Mouse (Mus musculus): ENCODE data around the gene Cd9.
A peak's percentile ranks its signal among the peaks of the same experiment; 100 is the strongest.

Gene Cd9

DNA sequence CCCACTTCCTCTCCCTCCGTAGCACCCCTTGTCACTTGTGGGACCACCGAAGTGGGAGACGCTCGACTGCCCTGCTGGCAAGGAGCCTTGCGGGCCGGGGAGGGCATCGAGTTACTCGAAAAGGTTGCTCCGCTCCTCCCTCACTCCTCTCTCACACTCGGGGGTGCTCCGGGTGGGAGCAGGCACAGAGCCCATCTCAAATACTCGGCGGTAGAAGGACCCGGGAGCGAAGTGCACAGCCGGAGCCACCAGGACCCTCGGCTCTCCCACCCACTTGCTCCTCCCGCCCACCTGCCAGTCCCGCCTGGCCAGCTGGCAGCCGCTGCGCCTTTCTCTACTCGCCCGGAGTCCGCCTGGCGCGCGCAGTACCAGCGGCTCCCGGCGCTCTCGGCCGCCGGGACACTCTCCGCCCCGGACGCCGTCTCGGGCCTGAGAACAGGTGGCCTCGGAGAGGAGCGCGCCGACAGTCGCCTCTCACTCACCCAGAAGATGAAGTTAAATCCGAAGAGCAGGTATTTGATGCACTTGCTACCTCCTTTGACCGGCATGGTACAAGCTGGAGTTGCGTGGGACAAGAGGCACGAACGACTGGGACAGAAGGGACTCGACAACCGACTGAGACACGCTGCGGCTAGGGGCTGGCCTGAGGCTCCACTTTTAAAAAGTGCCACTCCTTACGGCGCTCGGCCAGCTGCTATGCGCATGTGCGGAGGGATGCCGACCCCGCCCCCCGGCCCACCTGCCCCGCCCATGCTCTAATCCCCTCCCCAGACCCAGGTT, at the start of gene Cd9:
TSS of gene Cd9 (minus strand) at position 700 of the 780 bp plus-strand sequence.
- DNase-seq (ENCODE audit: low spot score in 2 of 2): peak in 1 of 2 experiments; percentile 54

DNA sequence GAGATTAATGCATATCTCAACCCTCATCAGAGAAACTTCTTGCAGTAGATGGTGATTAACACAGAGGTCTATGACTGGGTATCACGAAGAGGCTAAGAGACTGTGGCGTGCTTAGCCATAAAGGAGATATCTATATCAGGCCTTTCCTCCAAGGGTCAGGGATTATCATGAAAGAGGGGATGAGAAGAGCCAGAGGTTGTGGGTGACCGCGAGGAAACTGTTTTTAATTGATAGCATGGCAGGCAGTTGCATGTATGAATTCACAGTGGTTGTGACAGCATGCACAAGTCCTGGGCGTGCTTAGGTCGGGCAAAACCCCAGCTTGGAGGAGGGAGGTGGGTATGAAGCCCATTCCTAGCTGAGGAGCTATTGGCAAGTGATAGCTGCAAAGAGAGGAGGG, 46.7 kb upstream of the Cd9 start:
- no peak for DNase-seq (ENCODE audit: low spot score in 2 of 2)

DNA sequence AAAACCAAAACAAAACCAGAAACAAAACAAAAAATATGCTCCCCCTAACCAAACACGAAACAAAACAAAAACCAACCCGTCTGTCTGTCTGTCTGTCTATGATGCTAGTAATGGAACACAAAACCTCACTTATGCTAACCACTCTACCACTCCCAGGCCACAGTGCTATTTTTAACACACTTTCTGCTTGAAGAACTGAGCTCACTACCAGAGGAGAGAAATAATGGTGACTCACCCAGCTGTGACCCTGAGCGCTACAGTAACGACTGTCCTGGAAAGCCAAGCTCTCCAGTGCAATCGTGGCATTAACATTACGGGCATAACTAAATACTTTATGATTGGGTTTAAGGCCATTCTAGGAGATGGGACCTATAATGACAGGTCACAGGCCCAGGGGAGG, 46.2 kb upstream of the Cd9 start:
- DNase-seq (ENCODE audit: low spot score in 2 of 2): no peak

DNA sequence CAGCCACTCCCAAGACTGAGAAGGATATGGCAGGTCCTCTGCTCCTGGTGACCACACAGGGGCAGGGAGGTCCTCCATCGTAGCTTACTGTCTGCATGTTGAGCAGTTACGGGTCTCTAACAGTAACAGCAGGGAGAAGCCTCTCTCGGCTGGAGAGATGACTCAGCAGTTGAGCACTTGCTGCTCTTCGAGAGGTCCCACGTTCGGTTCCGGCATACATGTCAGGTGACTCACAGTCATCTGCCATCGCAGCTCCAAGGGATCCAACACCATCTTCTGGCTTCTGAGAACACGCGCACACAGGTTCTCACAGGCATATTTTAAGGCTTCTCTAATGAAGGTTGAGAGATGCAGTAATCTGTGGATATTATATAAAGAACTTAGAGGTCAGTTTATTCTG, 45.6 kb upstream of the Cd9 start:
- DNase-seq (ENCODE audit: low spot score in 2 of 2): no peak

DNA sequence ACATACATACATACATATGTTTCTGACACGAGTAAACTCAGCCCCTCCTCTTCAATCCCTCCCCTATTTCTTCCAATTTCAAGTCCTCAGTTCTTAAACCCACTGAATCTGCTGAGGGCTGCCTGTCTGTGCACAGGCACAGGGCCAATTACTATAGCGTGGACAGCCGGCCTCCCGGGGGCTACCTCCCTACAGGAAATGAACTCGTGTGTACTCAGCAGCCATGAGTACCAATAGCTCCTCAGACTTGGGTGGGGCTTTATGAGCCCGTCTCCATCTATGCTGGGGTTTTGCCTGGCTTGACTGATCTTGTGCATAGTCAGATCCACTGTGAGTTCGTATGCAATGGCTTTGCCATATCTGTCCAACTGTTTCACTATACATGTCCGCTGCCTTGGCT, 44.8 kb upstream of the Cd9 start:
- DNase-seq (ENCODE audit: low spot score in 2 of 2): no peak

DNA sequence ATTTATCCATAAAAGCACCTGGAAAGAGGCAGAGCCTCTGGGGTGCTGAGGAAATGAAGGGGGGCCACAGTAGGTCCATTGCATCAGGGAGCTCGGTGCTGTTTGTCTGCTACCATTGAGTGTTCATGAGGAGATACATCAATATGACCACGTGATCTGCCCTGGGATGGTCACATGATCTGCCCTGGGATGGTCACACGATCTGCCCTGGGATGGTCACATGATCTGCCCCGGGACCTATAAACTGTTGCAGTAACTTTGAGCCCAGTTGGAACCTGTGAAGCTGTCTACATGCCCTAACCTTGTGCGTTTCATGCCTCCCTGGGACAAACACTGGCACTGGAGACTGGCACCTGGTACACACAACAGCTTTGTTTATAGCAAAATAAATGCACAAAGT, 43.9 kb upstream of the Cd9 start:
- DNase-seq (ENCODE audit: low spot score in 2 of 2): no peak

DNA sequence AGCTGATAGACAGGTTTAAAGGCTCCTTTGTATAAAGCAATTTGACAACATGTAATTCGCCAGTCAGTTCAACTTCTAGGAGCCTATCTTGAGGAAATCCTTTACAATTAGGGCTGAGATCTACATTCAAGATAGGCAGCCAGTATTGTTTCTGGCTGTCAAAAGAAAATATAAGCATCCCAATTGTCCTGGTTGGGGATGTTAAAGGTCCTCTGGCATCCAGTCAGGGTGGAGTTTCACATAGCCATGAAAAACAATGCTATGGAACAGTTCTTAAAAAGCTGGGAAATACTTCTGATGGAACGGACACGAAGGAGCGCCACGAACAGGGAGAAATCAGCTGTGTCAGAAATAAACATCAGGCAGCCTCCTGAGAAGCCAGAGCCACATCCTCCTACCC, 40.4 kb upstream of the Cd9 start:
- no peak for DNase-seq (ENCODE audit: low spot score in 2 of 2)

DNA sequence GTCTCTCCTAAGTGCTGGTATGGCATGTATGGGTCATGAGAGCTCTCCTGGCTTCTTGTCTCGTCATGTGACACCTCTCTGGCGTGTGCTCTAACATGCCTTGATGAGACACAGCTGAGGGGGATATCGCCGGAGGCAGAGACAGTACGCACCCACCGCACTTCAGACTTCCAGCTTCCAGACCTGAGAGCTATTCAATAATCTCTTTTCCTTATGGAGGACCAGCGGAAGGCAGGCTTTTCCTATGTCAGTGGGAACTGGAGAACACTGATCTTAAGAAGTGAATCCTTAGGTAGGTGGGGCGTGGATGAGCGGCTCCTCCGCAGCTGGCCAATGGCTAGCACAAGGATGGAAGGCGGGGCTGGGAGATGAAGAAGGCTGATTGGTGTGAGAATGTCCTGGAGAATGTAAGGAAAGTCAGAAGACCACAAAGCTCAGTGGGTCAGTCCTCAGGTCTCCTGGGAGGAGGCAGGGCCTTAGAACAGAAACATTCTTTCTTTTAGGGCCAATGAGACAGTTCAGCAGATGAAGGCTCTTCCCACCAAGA, 38.6 kb upstream of the Cd9 start:
- no peak for DNase-seq (ENCODE audit: low spot score in 2 of 2)

DNA sequence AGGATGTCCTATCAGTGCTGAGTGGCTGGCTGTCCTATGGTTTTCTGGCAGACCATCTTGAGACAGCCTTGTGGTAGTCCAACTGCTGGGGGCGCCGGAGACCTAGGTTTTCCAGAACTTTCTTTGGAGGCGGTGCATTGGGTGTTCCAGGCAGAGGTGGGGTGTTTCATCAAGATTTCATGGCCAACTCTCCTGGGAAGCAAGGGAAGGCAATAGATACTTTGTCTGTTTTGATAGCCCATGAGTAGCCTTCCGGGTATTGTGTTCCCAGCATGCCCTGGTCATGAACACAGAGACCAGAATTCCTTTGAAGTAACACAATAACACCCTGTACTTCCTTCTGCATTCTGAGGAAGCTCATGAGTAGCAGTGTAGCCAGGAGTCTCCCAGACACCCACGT, 34.9 kb upstream of the Cd9 start:
- peak in 1 of 2 experiments; percentile 33 for DNase-seq (ENCODE audit: low spot score in 2 of 2)

DNA sequence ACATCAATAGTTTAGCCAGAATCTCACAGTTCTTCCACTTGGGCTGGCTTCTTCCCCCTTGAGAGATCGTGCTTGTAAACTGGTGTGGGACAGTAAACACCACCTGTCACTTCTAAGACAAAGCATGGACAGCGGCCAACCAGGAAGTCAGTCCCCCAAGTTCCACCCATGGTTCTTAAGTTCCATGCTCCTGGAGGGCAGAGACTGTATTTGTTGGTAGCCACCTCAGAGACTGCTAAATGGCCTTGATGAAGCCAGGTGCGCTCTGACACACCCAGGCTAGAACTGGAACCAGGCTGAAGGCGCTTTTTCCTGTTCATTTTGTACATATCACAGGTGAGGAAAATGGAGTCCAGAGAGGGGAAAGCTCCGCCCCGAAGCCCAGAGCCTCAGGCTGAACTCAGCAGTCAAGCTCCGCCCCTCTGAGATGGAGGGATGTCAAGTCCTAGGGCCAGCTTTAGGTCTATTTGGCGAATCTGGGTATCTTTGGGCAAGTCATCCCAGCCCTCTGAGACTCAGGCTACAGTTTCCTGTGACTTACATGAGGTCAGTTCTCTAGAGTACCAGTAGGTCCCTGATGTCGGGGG, 34.1 kb upstream of the Cd9 start:
- no peak for DNase-seq (ENCODE audit: low spot score in 2 of 2)

DNA sequence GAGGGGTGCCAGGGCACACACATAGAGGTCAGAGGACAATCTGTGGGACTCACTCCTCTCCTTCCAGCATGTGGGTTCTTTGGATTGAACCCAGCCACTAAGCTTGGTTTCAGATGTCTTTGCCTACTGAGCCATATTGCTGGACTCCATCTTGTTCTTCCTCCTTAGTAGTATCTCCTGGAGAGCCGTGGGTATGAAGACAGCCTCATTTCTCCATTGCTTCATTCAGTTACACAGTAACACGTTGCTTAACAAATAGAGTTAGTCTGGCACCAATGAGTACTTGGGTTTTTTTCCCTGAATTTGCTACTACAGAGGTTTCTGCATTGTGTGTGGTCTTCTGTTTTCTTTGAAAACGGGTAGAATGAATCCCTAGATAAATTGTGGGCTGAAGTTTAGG, 31.5 kb upstream of the Cd9 start:
- no peak for DNase-seq (ENCODE audit: low spot score in 2 of 2)

DNA sequence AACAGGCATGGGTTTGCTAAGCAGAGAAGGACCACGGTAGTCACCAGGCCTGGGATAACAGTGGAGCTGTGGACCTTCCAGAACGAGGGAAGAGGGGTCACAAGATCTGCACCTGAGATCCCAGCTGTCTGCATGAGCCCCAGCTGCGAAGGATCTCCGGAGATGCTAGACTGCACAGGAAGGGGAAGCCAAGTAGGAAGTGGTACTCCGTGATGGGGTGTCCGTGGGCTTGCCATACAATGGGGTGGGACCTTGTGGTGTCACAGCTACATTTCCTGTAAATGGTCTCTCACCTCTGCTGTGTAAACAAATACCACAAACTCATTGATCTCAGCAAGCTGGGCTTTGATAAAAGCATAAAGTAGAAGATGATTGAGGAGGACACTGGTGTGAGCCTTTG, 29.4 kb upstream of the Cd9 start:
- DNase-seq (ENCODE audit: low spot score in 2 of 2): no peak

DNA sequence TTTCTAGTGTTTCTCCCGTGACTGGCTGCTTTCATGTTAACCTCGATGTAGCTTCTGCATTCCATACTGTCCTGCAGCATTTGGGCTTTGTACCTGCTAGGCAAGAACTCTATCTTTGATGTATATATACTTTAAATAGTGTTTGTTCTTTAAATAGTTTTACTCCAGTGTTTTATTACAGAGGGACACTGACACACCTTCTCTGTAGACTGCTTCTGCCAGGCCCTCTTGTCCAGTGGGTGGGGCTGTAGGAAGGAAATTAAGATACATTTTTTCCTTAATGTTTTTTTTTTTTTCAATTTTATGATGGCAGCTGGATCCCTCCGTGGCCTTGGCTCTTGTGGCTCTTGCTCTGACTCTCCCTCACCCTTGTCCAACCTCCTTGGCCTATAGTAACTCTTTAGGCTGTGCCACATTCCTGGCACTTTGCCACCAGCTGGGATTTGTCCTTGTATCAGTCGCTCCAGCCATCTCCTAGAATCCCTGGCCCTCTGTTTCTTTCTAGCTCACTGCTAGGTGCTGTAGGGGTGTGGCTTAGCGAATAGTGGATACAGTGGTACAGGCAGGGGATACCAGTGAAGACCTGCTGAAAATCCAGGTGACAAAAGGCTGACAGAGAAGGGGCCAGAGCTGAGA, 27.1 kb upstream of the Cd9 start:
- no peak for DNase-seq (ENCODE audit: low spot score in 2 of 2)

DNA sequence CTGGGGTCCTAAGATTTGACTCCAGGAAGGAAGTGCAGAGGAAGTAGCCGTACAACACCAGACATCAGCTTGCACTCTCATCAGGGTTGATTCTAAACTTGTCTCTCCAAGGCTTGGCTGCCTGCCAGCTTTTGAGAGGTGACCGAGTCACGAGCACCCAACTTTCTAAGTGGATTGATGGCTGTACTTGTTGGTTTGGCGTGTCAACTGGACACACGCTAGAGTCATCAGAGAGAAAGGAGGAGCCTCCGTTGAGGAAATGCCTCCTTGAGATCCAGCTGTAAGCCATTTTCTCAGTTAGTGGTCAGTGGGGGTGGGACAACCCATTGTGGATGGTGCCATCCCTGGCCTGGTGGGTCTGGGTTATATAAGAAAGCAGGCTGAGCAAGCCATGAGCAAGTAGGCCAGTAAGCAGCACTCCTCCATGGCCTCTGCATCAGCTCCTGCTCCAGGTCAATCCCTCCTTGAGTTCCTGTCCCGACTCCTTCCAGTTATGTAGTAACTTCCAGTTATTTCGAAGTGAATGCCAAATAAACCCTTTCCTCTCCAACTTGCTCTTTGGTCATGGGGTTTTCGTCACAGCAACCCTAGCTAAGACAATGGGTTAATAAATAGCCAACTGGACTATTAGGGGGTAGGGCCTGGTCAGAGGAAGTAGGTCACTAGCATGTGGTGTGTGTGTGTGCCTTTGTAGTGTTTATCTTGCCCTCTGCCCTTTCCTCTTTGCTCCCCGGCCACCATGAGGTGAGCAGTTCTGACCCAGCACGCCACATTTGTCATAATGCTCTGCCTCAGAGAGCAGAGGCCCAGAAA, 21.1 kb upstream of the Cd9 start:
- peak in 1 of 2 experiments; percentile 47 for DNase-seq (ENCODE audit: low spot score in 2 of 2)

DNA sequence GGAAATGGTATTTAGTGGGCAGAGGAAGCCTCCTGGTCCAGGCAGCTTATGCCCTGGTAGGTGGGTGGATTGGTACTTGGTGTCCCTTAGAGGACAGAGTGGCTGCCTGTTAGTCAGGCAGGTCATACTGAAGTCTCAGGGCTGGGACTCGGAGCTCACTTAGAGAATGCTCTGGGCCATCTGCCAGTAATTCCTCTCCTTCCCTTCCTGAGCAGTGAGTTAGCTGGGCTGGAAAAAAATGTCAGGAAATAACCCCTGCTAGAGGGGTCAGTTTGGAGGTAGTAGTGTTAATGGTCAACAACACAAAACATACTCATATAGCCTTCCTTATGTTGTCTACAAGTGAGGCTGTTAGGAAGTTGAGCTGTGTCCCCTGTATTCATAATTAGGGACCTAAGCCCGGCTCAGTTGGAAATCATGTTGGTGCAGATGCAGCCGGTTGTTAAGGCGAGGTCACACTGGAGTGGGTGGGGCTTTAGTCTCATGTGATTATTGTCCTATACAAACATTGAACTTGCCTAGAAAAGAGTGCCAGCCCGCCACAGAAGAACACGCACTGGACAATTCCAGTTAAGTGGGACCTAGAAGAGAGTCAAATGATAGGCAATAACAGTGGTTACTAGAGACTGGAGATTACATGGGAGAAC, 18.5 kb upstream of the Cd9 start:
- no peak for DNase-seq (ENCODE audit: low spot score in 2 of 2)

DNA sequence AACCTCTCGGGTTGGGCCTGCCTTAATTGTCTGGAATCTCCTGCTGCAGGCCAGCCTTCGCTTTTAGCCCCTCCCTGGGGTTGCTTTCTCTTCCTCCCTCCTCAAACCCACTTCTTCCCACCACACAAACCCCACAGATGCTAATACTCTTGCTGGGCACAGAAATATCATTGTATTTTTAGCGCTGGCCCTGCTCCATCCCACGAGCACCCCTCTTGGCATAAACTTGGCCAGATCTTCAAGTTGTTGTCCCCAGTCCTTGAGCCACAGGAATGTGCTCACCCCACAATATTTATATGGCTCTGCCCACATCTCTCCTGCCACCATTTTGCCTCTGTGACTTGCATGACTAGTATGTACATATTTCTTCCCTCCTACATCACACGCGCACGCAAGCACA, 16.6 kb upstream of the Cd9 start:
- DNase-seq (ENCODE audit: low spot score in 2 of 2): no peak

DNA sequence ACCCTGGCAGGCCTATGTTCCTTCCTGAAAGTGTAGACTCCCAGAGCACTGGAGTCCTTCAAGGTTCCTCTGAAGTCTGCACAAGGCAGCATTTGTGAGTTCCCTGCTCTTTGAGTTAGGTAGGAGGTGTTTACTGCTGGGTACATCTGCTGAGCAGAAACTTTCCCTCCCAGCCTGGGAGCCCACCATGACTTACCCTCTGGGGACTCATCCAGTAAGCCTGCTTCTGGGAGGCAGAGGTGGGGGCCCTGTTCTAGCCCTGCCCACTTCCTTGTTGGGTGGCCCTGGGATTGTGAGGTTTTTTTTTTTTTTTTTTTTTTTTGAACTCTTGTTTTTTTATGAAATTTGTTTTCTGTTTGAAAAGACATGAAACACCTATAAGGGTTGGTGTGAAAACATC, 16.1 kb upstream of the Cd9 start:
- DNase-seq (ENCODE audit: low spot score in 2 of 2): no peak

DNA sequence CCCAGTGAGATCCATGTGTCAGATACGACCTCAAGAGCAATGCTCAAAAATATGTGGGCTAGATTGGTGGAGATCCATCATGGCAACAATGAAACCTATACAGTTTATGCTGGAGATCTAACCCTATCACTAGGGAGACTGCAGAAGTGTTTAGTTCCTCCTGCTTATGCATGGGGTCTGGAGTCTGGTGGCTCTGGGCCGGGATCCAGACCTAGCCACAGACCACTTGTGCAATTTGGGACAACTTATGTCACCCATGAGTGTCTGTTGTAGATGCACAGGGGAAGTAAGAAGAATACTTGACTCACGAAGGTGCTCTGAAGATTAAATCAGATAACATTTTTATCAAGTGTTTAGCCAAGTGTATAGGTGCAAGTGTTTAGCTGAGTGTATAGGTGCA, 15.2 kb upstream of the Cd9 start:
- DNase-seq (ENCODE audit: low spot score in 2 of 2): no peak

DNA sequence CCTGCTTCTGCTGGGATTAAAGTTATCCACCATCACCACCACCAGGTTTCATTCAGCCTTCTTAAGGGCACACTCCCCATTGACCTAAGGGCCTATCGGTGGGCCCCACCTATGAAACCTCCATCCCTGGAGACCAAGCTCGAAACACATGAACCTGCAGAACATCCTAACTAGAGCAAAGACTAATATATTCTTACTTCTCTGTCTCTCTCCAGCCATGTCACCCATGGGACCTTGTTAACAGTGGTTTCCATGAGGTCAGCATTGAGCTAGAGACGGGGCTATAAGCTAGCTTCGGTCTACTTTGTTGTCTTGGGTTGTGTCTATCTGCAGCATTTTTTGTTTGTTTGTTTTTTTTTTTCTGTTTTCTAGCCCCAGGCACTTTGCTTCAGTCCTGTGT, 11.8 kb upstream of the Cd9 start:
- no peak for DNase-seq (ENCODE audit: low spot score in 2 of 2)

DNA sequence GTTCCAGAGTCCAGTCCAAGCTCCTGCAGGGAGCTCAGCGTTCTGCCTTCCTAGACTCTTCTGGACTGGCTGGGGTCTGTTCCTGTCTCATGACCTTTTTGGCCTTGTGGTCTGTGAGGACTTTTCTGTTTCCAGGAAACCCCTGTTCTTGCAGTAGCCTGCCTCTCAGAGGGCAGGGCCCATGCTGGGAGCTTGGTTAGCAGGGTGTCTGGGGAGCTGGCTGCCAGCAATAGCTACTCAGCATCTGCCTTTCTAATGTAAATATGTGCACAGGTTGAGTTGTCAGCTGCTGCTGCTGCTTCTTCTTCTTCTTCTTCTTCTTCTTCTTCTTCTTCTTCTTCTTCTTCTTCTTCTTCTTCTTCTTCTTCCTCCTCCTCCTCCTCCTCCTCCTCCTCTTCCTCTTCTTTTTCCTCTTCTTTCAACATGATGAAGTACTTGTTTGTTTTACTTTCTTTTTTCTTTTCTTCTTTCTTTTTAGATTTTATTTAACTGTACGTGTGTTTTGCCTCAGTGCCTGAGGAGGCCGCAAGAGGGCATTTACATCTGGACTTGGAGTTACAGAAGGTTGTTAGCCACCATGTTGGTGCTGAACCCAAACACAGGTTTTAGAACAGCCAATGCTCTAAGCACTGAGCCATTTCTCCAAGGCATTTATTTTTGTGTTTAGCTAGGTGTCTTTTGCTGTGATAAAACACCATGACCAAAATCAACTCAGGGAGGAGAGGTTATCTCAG, 10.2 kb upstream of the Cd9 start:
- no peak for DNase-seq (ENCODE audit: low spot score in 2 of 2)
